Mouse (Mus musculus) MEL (cell line): ENCODE measurements at regions not wholly inside any gene's neighbourhood (a gene's known extent, or its start where the extent isn't known, plus 50 kb on each side); places are given as distances from the start of the nearest gene placed in this dataset.

ENCODE experiments used
- DNase-seq: peaks from one replicate; pipeline ENCODE4 v3.0.0; 2011; ENCODE audit warnings: low read depth, low spot score
- H3K27ac ChIP-seq: 2 replicates; pipeline ENCODE4 v1.5.1; 2012; ENCODE audit warnings: low read depth, mild to moderate bottlenecking, control low read depth, low read length, moderate library complexity; ENCODE audit not compliant: control insufficient read depth
- H3K27me3 ChIP-seq, 2 experiments: fragments of 150-350 bp in 1 of 2; sonication (generic) in 1 of 2; 2 replicates each; pipeline ENCODE4 v1.6.1; 2012; ENCODE audit warnings: low read length in 2 of 2, mild to moderate bottlenecking in 2 of 2, improper control_type of control experiment in 1 of 2, moderate library complexity in 1 of 2; ENCODE audit not compliant: insufficient read depth in 2 of 2, control insufficient read depth in 1 of 2
- H3K36me3 ChIP-seq, 2 experiments: 2 replicates each; pipeline ENCODE4 v1.6.1; 2012 to 2014; ENCODE audit warnings: low read length in 2 of 2, improper control_type of control experiment in 1 of 2, inconsistent platforms in 1 of 2, mild to moderate bottlenecking in 1 of 2; ENCODE audit not compliant: insufficient read depth in 2 of 2, control insufficient read depth in 1 of 2
- H3K4me1 ChIP-seq, 2 experiments: fragments of 150-350 bp in 1 of 2; sonication (generic) in 1 of 2; 2 replicates each; pipeline ENCODE4 v1.6.1; 2012; ENCODE audit warnings: low read length in 2 of 2, improper control_type of control experiment in 1 of 2, mild to moderate bottlenecking in 1 of 2; ENCODE audit not compliant: insufficient read depth in 2 of 2, control insufficient read depth in 1 of 2
- H3K4me3 ChIP-seq, 2 experiments: fragments of 150-350 bp in 1 of 2; sonication (generic) in 1 of 2; 2 replicates each; pipeline ENCODE4 v1.5.1; 2012; ENCODE audit warnings: low read depth in 2 of 2, low read length in 2 of 2, mild to moderate bottlenecking in 2 of 2, moderate library complexity in 2 of 2, control low read depth in 1 of 2, improper control_type of control experiment in 1 of 2; ENCODE audit not compliant: control insufficient read depth in 1 of 2, insufficient read depth in 1 of 2
- H3K79me2 ChIP-seq: 2 replicates; pipeline ENCODE4 v1.6.1; 2012; ENCODE audit warnings: mild to moderate bottlenecking, low read length, moderate library complexity; ENCODE audit not compliant: control insufficient read depth, poor library complexity, insufficient read depth
- H3K9ac ChIP-seq: 2 replicates; pipeline ENCODE4 v1.6.1; 2012; ENCODE audit warnings: low read depth, mild to moderate bottlenecking, control low read depth, low read length, moderate library complexity; ENCODE audit not compliant: control insufficient read depth, poor library complexity, severe bottlenecking
- H3K9me3 ChIP-seq: fragments of 150-350 bp; sonication (generic); replicated peaks from 2 replicates; pipeline ENCODE4 v1.6.1; 2012; ENCODE audit warnings: mild to moderate bottlenecking, low read length, improper control_type of control experiment, moderate library complexity; ENCODE audit not compliant: insufficient read depth
- BHLHE40 ChIP-seq: IDR thresholded peaks from 2 replicates; pipeline ENCODE4 v1.6.1; 2012; ENCODE audit warnings: low read depth, mild to moderate bottlenecking, inconsistent platforms, low read length, improper control_type of control experiment, borderline replicate concordance
- CHD1 ChIP-seq: IDR thresholded peaks from 2 replicates; pipeline ENCODE4 v1.6.1; 2012; ENCODE audit warnings: low read depth, mild to moderate bottlenecking, inconsistent platforms, low read length, improper control_type of control experiment
- CHD2 ChIP-seq: IDR thresholded peaks from 2 replicates; pipeline ENCODE4 v1.6.1; 2011; ENCODE audit warnings: low read length, improper control_type of control experiment
- CTCF ChIP-seq, 3 experiments: IDR thresholded peaks in 2 of 3; conservative IDR thresholded peaks in 1 of 3; 2 replicates each; pipeline ENCODE4 v1.5.1; 2011 to 2012; ENCODE audit warnings: low read length in 3 of 3, low read depth in 2 of 3, mild to moderate bottlenecking in 2 of 3, improper control_type of control experiment in 1 of 3, inconsistent platforms in 1 of 3, mixed read lengths in 1 of 3, moderate library complexity in 1 of 3; ENCODE audit not compliant: control insufficient read depth in 1 of 3, insufficient read depth in 1 of 3, poor library complexity in 1 of 3, severe bottlenecking in 1 of 3
- E2F4 ChIP-seq: IDR thresholded peaks from 2 replicates; pipeline ENCODE4 v1.6.1; 2011; ENCODE audit warnings: low read depth, low read length, improper control_type of control experiment, borderline replicate concordance
- ELF1 ChIP-seq: IDR thresholded peaks from 2 replicates; pipeline ENCODE4 v1.6.1; 2014; ENCODE audit warnings: low read depth, mild to moderate bottlenecking, inconsistent platforms, low read length, improper control_type of control experiment, moderate library complexity
- EP300 ChIP-seq, 2 experiments: IDR thresholded peaks; 2 replicates each; pipeline ENCODE4 v1.6.1; 2011; ENCODE audit warnings: improper control_type of control experiment in 2 of 2, low read length in 2 of 2, low read depth in 1 of 2, mild to moderate bottlenecking in 1 of 2
- GABPA ChIP-seq: IDR thresholded peaks from 2 replicates; pipeline ENCODE4 v1.6.1; 2012; ENCODE audit warnings: low read depth, mild to moderate bottlenecking, inconsistent platforms, low read length, improper control_type of control experiment, moderate library complexity
- GATA1 ChIP-seq: IDR thresholded peaks from 2 replicates; pipeline ENCODE4 v1.6.1; 2011; ENCODE audit warnings: low read depth, low read length, improper control_type of control experiment
- HCFC1 ChIP-seq: IDR thresholded peaks from 2 replicates; pipeline ENCODE4 v1.6.1; 2012; ENCODE audit warnings: low read depth, mild to moderate bottlenecking, inconsistent platforms, low read length, improper control_type of control experiment, moderate library complexity
- KAT2A ChIP-seq: conservative IDR thresholded peaks from 2 replicates; pipeline ENCODE4 v1.6.1; 2012; ENCODE audit warnings: low read depth, low read length, improper control_type of control experiment, inconsistent platforms
- MAFK ChIP-seq: IDR thresholded peaks from 2 replicates; pipeline ENCODE4 v1.6.1; 2011; ENCODE audit warnings: low read depth, mild to moderate bottlenecking, low read length, improper control_type of control experiment, borderline replicate concordance
- MAX ChIP-seq: IDR thresholded peaks from 2 replicates; pipeline ENCODE4 v1.6.1; 2011; ENCODE audit warnings: low read length, improper control_type of control experiment
- MEF2A ChIP-seq: IDR thresholded peaks from 2 replicates; pipeline ENCODE4 v1.6.1; 2014; ENCODE audit warnings: low read depth, mild to moderate bottlenecking, inconsistent platforms, low read length, improper control_type of control experiment; ENCODE audit not compliant: poor library complexity, insufficient replicate concordance, severe bottlenecking; ENCODE audit errors: extremely low read depth
- MYB ChIP-seq: IDR thresholded peaks from 2 replicates; pipeline ENCODE4 v1.6.1; 2011; ENCODE audit warnings: mild to moderate bottlenecking, low read depth, low read length, improper control_type of control experiment
- MYC ChIP-seq: IDR thresholded peaks from 2 replicates; pipeline ENCODE4 v1.6.1; 2011; ENCODE audit warnings: low read depth, mild to moderate bottlenecking, low read length, improper control_type of control experiment, moderate library complexity
- POLR2AphosphoS2 ChIP-seq: IDR thresholded peaks from 2 replicates; pipeline ENCODE4 v1.6.1; 2011; ENCODE audit warnings: low read length, improper control_type of control experiment
- POLR2AphosphoS5 ChIP-seq: IDR thresholded peaks from 2 replicates; pipeline ENCODE4 v1.6.1; 2012; ENCODE audit warnings: low read depth, borderline replicate concordance, mild to moderate bottlenecking, inconsistent platforms, low read length, moderate library complexity, mixed read lengths
- RAD21 ChIP-seq: IDR thresholded peaks from 2 replicates; pipeline ENCODE4 v1.6.1; 2011; ENCODE audit warnings: mild to moderate bottlenecking, low read depth, low read length, improper control_type of control experiment
- RCOR1 ChIP-seq: IDR thresholded peaks from 2 replicates; pipeline ENCODE4 v1.6.1; 2012; ENCODE audit warnings: low read depth, mild to moderate bottlenecking, inconsistent platforms, low read length, improper control_type of control experiment
- SIN3A ChIP-seq: IDR thresholded peaks from 2 replicates; pipeline ENCODE4 v1.6.1; 2012; ENCODE audit warnings: low read length, improper control_type of control experiment, inconsistent platforms
- TAL1 ChIP-seq: IDR thresholded peaks from 2 replicates; pipeline ENCODE4 v1.6.1; 2012; ENCODE audit warnings: mild to moderate bottlenecking, inconsistent platforms, low read length, moderate library complexity, mixed read lengths
- TBP ChIP-seq: IDR thresholded peaks from 2 replicates; pipeline ENCODE4 v1.8.0; 2011; ENCODE audit warnings: low read depth, low read length, improper control_type of control experiment
- TCF12 ChIP-seq: IDR thresholded peaks from 2 replicates; pipeline ENCODE4 v1.6.1; 2014; ENCODE audit warnings: low read depth, mild to moderate bottlenecking, inconsistent platforms, low read length, improper control_type of control experiment, moderate library complexity
- UBTF ChIP-seq: IDR thresholded peaks from 2 replicates; pipeline ENCODE4 v1.6.1; 2012; ENCODE audit warnings: low read depth, mild to moderate bottlenecking, inconsistent platforms, low read length, improper control_type of control experiment, moderate library complexity, borderline replicate concordance; ENCODE audit not compliant: insufficient read depth
- USF1 ChIP-seq: IDR thresholded peaks from 2 replicates; pipeline ENCODE4 v1.6.1; 2014; ENCODE audit warnings: low read depth, mild to moderate bottlenecking, inconsistent platforms, low read length, improper control_type of control experiment, moderate library complexity
- ZKSCAN1 ChIP-seq: IDR thresholded peaks from 2 replicates; pipeline ENCODE4 v1.6.1; 2012; ENCODE audit warnings: low read depth, mild to moderate bottlenecking, inconsistent platforms, low read length, improper control_type of control experiment, moderate library complexity
- ZMIZ1 ChIP-seq: IDR thresholded peaks from 2 replicates; pipeline ENCODE4 v1.6.1; 2012; ENCODE audit warnings: low read depth, mild to moderate bottlenecking, inconsistent platforms, low read length, improper control_type of control experiment, moderate library complexity

- H3K27me3 ChIP-seq, result no peaks in the 10 kb centered on the region
- TF ChIP-seq GATA1, result no peak
- no peak for TF ChIP-seq SIN3A
- TF ChIP-seq GABPA, result no peak
- TF ChIP-seq ZKSCAN1, result no peak
- no peak for TF ChIP-seq HCFC1
- TF ChIP-seq MAFK, result no peak
- no peak for TF ChIP-seq MYB
- TF ChIP-seq POLR2AphosphoS5, result no peak
- TF ChIP-seq MEF2A, result no peak
- no peak for TF ChIP-seq TBP
- TF ChIP-seq CHD2, result no peak
- no peak for TF ChIP-seq CHD1
- TF ChIP-seq POLR2AphosphoS2, result no peak
- TF ChIP-seq CTCF (IDR thresholded peaks at IDR 0.05 in 2 of 3, conservative IDR thresholded peaks at IDR 0.05 in 1 of 3; ENCODE audit: control insufficient read depth in 1 of 3, insufficient read depth in 1 of 3, low read depth in 2 of 3, low read length in 3 of 3, poor library complexity in 1 of 3, severe bottlenecking in 1 of 3), result no peak
- TF ChIP-seq, all 39 proteins: peak for 0
- Histone ChIP-seq H3K4me1 (no peaks in the 10 kb centered on the region), H3K27ac (no peak overlapping the region), H3K9me3 (no peaks in the 10 kb centered on the region), H3K9ac (no peak overlapping the region), H3K79me2 (no peaks in the 10 kb centered on the region), H3K4me3 (no peak overlapping the region), H3K36me3 (no peaks in the 10 kb centered on the region)
- no peak for DNase-seq
Measured at GRCm38 (mm10) chr3:8017489-8017888, 1397.2 kb upstream of the 1700008P02Rik start.

DNA sequence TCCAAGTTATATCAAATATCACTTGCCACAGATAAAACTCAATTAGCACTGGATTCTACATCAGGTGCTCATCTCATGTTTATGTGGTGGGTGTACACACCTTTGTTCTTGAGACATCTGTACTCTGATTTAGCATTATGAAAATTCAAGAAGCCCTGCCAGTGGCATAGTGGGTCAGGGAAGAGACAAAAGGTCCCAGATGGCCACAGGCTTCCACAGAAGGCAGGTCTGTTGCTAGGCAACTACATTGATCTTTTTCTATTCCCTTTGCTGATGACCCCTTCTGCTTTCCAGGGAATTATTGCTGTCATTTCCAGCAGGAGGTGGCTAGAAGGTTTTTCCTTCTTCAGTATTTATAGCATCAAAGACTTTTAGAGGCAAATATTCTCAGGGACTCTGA, 1396.7 kb upstream of the 1700008P02Rik start:
- Histone ChIP-seq H3K4me3 (no peak overlapping the region), H3K36me3 (no peaks in the 10 kb centered on the region), H3K27me3 (no peaks in the 10 kb centered on the region), H3K4me1 (no peaks in the 10 kb centered on the region), H3K9ac (no peak overlapping the region), H3K79me2 (no peaks in the 10 kb centered on the region), H3K27ac (no peak overlapping the region), H3K9me3 (no peaks in the 10 kb centered on the region)
- DNase-seq, result no peak
- TF ChIP-seq BHLHE40 (no peak), POLR2AphosphoS5 (no peak), USF1 (no peak), ELF1 (no peak), RCOR1 (no peak), ZKSCAN1 (no peak), TCF12 (no peak), KAT2A (no peak), MYC (no peak), MAX (no peak), POLR2AphosphoS2 (no peak), EP300 (IDR thresholded peaks at IDR 0.05; ENCODE audit: low read depth in 1 of 2, low read length in 2 of 2) (no peak), E2F4 (no peak), ZMIZ1 (no peak), HCFC1 (no peak), GABPA (no peak), MEF2A (no peak), RAD21 (no peak), TAL1 (no peak), UBTF (no peak)
